Mouse (Mus musculus) left cerebral cortex, adult 9 months (tissue): ENCODE measurements around the gene Smtn.

Source experiments
- DNase-seq, 2 experiments: peaks; one replicate each; pipeline ENCODE4 v3.0.0; 2022; ENCODE audit warnings: low spot score in 2 of 2

The Smtn gene

DNA sequence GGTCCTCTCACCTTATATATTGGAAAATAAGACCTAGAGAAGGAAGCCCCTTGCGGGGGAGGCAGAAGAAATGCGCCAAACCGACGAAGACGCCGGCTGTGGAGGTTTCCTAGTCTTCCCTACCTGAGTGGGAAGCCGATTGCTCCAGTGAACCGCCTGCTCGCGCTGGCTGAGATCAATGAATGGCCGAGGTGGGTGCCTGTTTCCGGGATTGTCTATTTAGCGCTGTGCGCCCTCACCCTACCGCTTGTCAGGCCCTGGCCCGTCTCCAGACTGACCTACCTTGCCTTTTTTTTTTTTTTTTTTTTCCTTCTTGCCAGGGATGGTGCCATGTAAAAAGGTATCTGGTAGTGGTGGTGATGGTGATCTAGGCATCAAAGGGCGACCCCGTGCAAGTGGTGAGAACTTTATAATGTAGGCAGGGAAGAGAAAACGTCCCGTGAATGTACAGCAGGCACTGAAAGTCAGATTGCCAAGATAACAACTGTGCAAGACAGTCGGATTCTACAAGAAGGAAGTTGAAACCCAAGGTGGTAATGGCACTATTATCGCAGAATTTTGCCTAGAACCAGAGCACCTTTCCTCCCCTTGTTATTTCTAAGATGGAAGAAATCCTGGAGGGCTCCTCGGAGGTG lies at the start of gene Smtn:
Gene Smtn (minus strand): TSS at position 162 of the 635 bp plus-strand sequence.
- DNase-seq: no peak

DNA sequence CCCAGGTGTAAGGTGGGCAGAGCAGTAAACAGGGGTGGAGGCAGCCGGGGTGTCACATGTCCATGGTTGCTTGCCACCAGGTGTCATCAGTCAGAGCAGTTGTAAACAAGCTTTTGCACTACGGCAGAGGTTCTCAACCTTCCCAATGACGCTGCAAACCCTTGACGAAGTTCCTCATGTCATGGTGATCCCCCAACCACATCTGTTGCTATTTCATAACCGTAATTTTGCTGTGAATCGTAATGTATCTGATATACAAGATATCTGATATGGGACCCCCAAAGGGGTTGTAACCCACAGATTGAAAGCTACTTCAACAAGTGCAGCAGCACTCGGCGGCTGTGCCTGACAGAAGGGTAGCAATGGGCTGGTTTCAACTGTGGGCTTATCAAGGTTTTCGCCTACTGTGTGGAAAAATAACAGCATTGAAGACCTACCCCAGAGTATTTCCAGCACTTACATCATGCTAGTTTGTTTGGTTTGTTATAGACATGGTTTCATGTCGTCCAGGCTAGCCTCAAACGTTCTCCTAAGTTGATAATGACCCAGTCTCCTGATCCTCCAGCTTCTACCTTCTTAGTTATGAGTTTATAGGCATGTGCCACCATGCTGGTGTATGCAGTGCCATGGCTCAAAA lies 47.7 kb upstream of the Smtn start:
- DNase-seq: no peak

- DNase-seq: no peak
These were observed 46.9 kb upstream of the Smtn start for GRCm38 (mm10) chr11:3587350-3587749.

DNA sequence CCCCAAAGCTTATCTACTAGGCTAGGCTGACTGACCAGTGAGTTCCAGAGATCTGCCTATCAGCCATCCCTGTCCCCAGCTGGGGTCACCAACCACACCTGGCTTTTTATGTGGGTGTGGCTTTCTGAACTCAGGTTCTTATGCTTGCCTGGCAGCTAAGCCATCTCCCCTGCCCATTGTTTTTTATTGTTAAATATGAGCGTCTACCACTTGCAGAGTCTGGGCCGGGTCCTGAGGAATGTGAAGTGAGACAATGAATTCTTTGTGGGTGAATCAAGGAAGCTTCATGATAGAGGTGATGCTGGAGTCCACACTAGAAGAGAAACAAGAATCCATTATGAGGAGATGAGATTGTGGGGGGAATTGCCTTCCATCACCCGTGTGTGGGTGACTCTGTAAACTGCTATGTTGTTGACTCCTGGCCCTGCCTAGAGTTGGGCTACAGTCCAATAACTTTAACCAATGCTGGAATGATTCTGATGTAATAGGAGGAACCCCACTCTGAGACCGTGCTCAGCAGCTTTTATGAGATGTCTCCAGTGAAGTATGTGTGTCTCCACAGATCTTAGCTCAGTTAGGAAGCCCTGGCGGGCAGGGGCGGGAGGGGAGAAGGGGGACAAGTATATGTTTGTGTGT lies 45.7 kb upstream of the Smtn start:
- DNase-seq: no peak

- no peak for DNase-seq
These were observed 42.7 kb upstream of the Smtn start for GRCm38 (mm10) chr11:3583127-3583526.

GRCm38 (mm10) chr11:3581908-3582307 lies 41.5 kb upstream of the Smtn start:
- no peak for DNase-seq

GRCm38 (mm10) chr11:3580306-3581084 lies 40.1 kb upstream of the Smtn start:
- no peak for DNase-seq

- no peak for DNase-seq
These were observed 37.8 kb upstream of the Smtn start for GRCm38 (mm10) chr11:3578050-3578725.

GRCm38 (mm10) chr11:3575238-3575637 lies 34.8 kb upstream of the Smtn start:
- no peak for DNase-seq

- peak in 1 of 2 experiments; percentile 5 for DNase-seq
These were observed 32.7 kb upstream of the Smtn start for GRCm38 (mm10) chr11:3573092-3573491.

DNA sequence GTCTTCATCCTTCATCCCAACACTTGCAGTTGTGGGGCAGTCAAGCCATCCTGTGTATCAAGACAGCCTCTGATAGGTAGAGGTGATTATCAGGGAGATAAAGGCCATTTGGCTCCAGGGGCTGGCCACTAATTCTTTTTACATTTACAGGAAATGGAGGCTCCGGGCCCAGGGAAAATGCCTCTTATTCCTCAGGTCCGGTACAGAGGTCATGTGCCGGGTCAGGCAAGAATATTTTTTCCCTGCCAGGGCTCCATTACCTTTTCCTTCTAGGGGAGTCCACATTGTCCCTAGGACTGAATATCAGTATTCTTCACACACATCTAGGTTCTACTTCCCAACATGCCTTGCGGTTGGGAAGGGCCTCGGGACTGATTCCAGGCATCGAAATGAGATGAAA lies 31.8 kb upstream of the Smtn start:
- DNase-seq: no peak

GRCm38 (mm10) chr11:3570321-3570720 lies 29.9 kb upstream of the Smtn start:
- DNase-seq: no peak

DNA sequence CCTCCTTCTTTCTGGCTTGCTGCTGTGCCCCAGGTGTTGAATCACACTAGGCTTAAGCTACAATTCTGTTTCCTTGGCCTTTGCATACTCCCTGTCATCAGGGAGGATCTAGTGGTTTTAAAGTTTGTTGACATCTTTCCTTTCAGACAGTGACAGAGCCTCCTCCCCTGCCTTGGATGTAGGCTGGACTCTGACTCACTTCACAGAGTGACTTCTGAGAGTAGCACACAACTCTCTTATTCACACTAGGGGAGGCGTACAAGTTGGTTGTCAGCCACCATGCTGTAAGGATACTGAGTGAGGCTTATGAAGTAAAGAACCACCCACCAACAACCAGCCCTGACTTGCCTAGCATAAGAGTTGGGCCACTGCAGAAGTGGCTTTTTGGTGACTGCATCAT lies 27.5 kb upstream of the Smtn start:
- DNase-seq: peak in 1 of 2 experiments; percentile 14

- no peak for DNase-seq
These were observed 25.6 kb upstream of the Smtn start for GRCm38 (mm10) chr11:3566018-3566417.

GRCm38 (mm10) chr11:3564451-3564850 lies 24.0 kb upstream of the Smtn start:
- DNase-seq: no peak

DNA sequence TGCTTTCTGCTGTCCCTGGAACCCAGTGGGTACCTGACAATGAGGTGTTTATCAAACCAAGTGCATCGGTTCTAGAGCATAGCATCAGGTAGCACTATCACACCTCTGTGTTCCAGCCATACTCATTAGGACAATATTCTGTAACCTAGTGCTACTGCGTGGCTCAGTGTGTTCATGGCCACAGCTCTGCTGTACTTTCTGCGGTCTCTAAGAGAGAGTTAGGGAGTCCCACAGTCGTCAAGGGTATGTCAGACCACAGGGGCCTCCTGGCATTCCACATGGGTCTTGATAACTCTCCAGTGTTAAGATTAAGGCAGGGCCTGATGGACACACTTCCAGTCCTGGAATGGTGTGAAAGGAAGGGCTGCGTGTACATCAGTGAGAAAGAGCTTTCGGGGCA lies 23.4 kb upstream of the Smtn start:
- DNase-seq: no peak

- no peak for DNase-seq
These were observed 19.8 kb upstream of the Smtn start for GRCm38 (mm10) chr11:3560202-3560601.

DNA sequence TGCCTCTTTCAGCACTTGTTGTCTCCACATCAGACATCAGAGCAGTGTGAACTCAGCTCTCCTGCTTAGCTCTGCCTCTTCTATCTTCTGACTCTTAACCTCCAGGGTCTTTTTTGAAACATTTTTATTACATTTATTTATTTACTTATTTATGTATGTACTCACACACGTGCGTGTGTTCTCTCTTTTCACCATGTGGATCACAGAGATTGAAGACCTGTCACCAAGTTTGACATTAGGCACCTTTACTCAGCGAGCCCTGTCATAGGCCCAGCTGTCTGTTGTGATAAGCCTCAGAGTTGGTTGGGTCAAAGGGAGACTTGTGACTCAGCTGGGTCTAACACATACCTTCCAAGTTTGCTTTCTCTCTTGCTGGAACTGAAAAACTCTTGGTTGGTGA lies 17.4 kb upstream of the Smtn start:
- no peak for DNase-seq

- DNase-seq: no peak
These were observed 14.6 kb upstream of the Smtn start for GRCm38 (mm10) chr11:3554976-3555375.

DNA sequence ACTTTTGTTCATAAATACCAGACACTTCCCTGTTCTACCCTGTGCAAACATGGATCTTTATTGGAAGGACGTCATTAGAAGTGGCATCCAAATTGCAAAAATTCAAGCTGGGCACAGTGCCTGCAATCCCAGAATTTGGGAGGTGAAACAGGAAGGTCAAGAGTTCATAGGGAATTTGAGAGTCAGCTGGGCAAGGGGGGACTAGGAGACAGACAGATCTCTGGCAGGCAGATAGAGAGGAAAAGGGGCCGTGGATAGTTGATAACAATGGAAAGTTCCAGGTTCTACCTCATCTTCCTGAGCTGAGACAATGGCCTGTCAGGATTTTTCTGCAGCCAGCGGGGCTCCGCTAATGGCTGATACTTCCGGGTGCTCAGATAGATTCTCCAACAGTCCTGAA lies 9.4 kb upstream of the Smtn start:
- DNase-seq: no peak

DNA sequence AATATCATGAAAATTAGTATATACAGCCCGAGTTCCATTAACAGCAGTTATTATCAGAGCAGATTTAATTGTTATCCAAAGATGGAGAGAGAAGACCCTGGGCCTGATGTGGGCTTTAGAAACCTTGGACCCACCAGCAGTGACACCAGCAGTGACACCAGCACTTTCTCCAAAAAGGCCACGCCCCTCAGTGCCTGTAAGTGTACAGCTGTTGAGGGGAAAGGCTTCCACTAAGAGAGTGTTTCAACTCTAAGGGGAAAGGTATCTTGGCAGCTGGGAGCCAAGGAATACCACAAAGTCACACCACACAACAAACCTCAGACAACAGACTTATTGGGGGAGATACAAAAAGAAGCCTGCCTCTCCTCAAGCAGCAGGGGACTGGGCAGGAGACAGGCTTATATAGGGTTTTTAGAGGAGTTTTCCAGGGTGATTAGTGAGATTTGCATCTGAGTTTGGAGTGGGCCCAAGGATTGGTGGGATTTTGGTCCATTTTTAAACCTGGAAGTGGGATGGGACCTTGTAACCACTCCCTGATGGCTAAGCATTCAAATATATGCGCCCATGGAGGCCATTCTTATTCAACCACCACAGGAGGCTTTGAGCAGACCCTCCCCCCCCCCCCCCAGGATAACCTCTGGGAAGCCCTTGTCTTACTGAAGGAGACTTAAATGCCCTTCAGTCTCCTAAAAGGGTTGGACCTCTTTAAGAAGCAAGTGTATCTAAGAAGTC lies 8.3 kb upstream of the Smtn start:
- no peak for DNase-seq
